Mouse (Mus musculus) ES-E14 (cell line): ENCODE results near the gene Slc25a45.

Experiments
- CHD2 ChIP-seq: IDR thresholded peaks from 2 replicates; pipeline ENCODE4 v1.6.1; 2014; ENCODE audit warnings: mild to moderate bottlenecking, low read depth, low read length, inconsistent platforms
- HCFC1 ChIP-seq: IDR thresholded peaks from 2 replicates; pipeline ENCODE4 v1.6.1; 2012; ENCODE audit warnings: low read length, inconsistent platforms, borderline replicate concordance; ENCODE audit not compliant: insufficient read depth
- ZC3H11A ChIP-seq: IDR thresholded peaks from 2 replicates; pipeline ENCODE4 v1.6.1; 2012; ENCODE audit warnings: low read depth, mild to moderate bottlenecking, inconsistent platforms, low read length, borderline replicate concordance

DNA sequence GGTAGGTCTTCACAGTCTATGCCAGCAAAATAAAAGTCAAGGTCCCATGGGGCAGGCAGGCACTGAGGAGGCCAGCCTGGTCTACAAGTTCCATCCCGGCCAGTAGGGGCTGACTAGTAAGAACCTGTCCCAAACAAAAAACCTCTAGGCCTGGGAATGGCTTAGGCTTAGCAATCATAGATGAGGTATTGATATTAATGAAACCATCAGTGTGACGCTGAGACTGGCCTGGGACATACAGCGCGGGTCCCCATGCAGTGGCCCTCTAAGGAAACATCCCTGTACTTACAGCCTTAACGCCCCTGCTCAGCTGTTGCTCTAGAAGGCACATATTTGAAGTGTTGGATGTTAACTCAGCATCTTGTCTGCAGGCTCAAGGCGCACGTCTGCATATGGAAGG, 48.7 kb upstream of the Slc25a45 start:
- TF ChIP-seq CHD2 (no peak), ZC3H11A (no peak), HCFC1 (no peak)
